Mouse (Mus musculus) liver, embryonic 11.5 days (tissue): ENCODE measurements around the gene Plekhj1. TPM values are rescaled to one million over a fixed set of nuclear protein-coding genes. Genes with fewer than 3 reads are reported as not detected.
A peak's percentile ranks its signal among the peaks of the same experiment; 100 is the strongest.

Experiments used
- ATAC-seq: fragments of 200-750 bp; cut with Nextera tagmentation; replicated peaks from 2 replicates; pipeline ENCODE4 v1.8.0; 2017; ENCODE audit warnings: moderate number of reproducible peaks, mild to moderate bottlenecking, moderate TSS enrichment, moderate library complexity; ENCODE audit not compliant: low FRiP score
- DNase-seq: peaks from one replicate; pipeline ENCODE4 v3.0.0-alpha.2; 2017; ENCODE audit warnings: low spot score
- H3K27ac ChIP-seq: fragments of 300-500 bp; sonication (generic); 2 replicates; pipeline ENCODE4 v1.5.1; 2014; ENCODE audit warnings: mild to moderate bottlenecking, low read depth, low read length, control low read depth
- H3K27me3 ChIP-seq: fragments of 300-500 bp; sonication (generic); replicated peaks from 2 replicates; pipeline ENCODE4 v1.6.1; 2014; ENCODE audit warnings: low read length, mixed read lengths; ENCODE audit not compliant: control insufficient read depth, insufficient read depth
- H3K36me3 ChIP-seq: fragments of 300-500 bp; sonication (generic); 2 replicates; pipeline ENCODE4 v1.6.1; 2014; ENCODE audit warnings: mild to moderate bottlenecking, low read length, moderate library complexity, mixed read lengths; ENCODE audit not compliant: control insufficient read depth, insufficient read depth
- H3K4me1 ChIP-seq: fragments of 300-500 bp; sonication (generic); replicated peaks from 2 replicates; pipeline ENCODE4 v1.6.1; 2014; ENCODE audit warnings: low read length, mixed read lengths; ENCODE audit not compliant: control insufficient read depth, insufficient read depth
- H3K4me2 ChIP-seq: fragments of 300-500 bp; sonication (generic); 2 replicates; pipeline ENCODE4 v1.6.1; 2014; ENCODE audit warnings: mild to moderate bottlenecking, control low read depth, moderate library complexity
- H3K4me3 ChIP-seq: fragments of 300-500 bp; sonication (generic); 2 replicates; pipeline ENCODE4 v1.5.1; 2014; ENCODE audit warnings: low read depth, low read length, control low read depth
- H3K9ac ChIP-seq: fragments of 300-500 bp; sonication (generic); 2 replicates; pipeline ENCODE4 v1.6.1; 2014; ENCODE audit warnings: low read depth, low read length, control low read depth
- H3K9me3 ChIP-seq: fragments of 300-500 bp; sonication (generic); 2 replicates; pipeline ENCODE4 v1.6.1; 2016; ENCODE audit warnings: low read length, inconsistent platforms, mixed read lengths; ENCODE audit not compliant: control insufficient read depth
- WGBS: fragments of 180-500 bp; shearing (Covaris S2); extraction: QIAGEN DNeasy Blood & Tissue Kit; methylation state at CpG from one replicate; pipeline ENCODE4 v1.1.7; 2014; 5-methylcytosine and 5-hydroxymethylcytosine counted together
- polyA plus RNA-seq: library from polyadenylated mRNA; unstranded; fragments of >200 nt; fragmentation: Nextera tagmentation; extraction: Ambion mirVana; gene quantifications from 2 replicates; pipeline ENCODE4 v1.2.1, GENCODE M21; 2014

Plekhj1 gene
- polyA plus RNA-seq, 1 experiment from 2014 or later, result 188 TPM

GRCm38 (mm10) chr10:80763502-80763901, 34.9 kb downstream of the Plekhj1 start:
- no peak overlapping the region for H3K4me2 ChIP-seq
- no peak overlapping the region for H3K4me3 ChIP-seq
- peaks cover 27% of the 10 kb centered on the region for H3K36me3 ChIP-seq
- no peaks in the 10 kb centered on the region for H3K9me3 ChIP-seq
- no peak overlapping the region for H3K27ac ChIP-seq
- H3K4me1 ChIP-seq, result peaks cover 27% of the 10 kb centered on the region
- DNase-seq (no peak), ATAC-seq (no peak)
- WGBS, result 66% methylated on average over 2 of the region's 2 CpGs
- no peaks in the 10 kb centered on the region for H3K27me3 ChIP-seq
- H3K9ac ChIP-seq, result no peak overlapping the region

DNA sequence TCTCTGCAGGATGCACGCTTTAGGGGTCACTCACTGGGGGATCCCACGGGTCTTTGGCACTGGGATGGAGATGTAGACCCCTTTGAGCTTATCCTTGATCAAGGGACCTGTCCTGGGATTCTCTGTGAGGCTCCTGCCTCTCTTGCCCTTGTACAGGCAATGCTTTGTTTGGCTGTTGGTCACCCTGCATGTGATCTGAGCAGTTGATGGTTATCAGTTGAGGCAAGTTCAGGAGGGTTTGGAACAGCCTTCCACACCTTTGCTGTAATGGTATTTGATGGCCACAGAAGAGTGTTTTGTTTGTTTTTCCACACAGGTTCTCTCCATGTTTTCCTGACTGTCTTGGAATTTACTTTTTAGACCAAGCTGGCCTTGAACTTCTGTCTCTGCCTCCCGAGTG, 36.6 kb downstream of the Plekhj1 start:
- WGBS, result 75% methylated on average over 3 of the region's 3 CpGs

DNA sequence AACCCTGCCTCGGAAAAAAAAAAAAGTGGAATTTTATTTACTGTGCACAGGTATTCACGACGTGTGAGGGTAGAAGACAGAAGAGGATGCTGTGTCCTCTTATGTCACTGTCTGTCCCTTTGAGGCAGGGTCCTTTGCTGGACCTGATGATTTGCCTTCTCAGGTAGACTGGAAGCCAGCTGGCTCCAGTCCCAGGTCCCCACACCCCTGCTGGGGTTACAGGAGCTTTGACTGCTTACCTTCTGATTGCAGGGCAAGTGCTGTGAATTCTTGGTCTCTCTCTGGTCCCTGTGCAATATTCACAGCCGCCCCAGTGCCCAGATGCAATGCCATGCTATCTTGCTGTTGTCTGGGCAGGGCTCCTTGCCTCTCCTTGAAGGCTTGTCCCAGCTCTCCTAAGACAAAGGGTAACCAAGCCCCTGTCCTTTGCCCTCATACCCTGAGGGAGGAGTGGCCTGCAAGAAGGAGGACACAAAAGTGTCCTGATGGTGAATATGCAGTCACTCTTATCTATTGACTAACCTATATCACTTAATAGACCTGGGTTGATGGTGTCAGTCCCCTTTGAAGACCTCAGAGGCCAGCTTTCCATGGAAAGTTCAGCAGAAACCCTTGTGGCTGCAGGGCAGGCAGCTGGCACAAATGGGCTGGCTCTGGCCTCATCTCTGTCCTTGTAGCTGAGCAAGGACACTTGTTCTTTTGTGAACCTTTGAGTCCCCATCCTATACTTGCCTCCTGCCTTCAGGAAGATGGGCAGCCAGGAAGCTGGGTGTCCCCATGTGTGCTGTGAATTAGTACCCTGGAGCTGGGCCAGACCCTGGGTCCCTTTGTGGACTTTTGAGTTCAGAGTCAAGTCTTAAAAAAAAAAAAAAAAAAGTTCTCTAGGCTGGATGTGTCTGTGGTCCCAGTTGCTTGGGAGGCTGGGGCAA, 37.6 kb downstream of the Plekhj1 start:
- no peak overlapping the region for H3K27ac ChIP-seq
- no peaks in the 10 kb centered on the region for H3K9me3 ChIP-seq
- no peak for ATAC-seq
- no peak overlapping the region for H3K9ac ChIP-seq
- peaks cover 52% of the 10 kb centered on the region for H3K4me1 ChIP-seq
- WGBS, result 80% methylated on average over 4 of the region's 4 CpGs
- no peaks in the 10 kb centered on the region for H3K27me3 ChIP-seq
- H3K36me3 ChIP-seq, result peaks cover 6% of the 10 kb centered on the region; the same call in 1 of the 2 replicates
- no peak overlapping the region for H3K4me2 ChIP-seq
- DNase-seq, result no peak
- H3K4me3 ChIP-seq, result no peak overlapping the region

More for the DNA sequence above, 36.6 kb downstream of the Plekhj1 start:
- ATAC-seq (no peak), DNase-seq (no peak)
- Histone ChIP-seq H3K36me3 (peaks cover 15% of the 10 kb centered on the region), H3K27ac (no peak overlapping the region), H3K9ac (no peak overlapping the region), H3K27me3 (no peaks in the 10 kb centered on the region), H3K4me1 (peaks cover 43% of the 10 kb centered on the region), H3K4me3 (no peak overlapping the region), H3K9me3 (no peaks in the 10 kb centered on the region), H3K4me2 (no peak overlapping the region)

DNA sequence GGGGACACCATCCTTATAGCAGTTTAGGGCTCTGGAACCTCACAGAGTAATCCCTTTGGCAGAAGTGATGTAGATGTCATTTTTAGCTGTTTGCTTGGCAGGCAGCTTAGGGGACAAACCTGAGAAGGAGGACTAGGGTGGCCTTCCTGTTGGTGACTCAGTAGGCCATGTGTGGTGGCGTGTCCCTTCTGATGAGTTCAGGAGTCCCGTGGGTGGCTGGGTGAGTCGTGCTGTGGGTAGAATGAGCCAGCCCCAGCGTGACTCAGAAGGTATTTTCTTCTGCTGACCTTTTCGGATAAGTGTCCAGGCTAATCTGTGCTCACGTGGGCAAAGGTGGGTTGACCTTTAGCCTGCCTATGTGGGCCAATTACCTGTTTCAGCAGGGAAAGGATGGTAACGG, 39.8 kb downstream of the Plekhj1 start:
- DNase-seq (no peak), ATAC-seq (no peak)
- Histone ChIP-seq H3K36me3 (peaks cover 3% of the 10 kb centered on the region; the same call in 1 of the 2 replicates), H3K9me3 (no peaks in the 10 kb centered on the region), H3K4me2 (no peak overlapping the region; the same call in 1 of the 2 replicates), H3K4me1 (peaks cover 57% of the 10 kb centered on the region), H3K27me3 (no peaks in the 10 kb centered on the region), H3K27ac (no peak overlapping the region), H3K9ac (peak overlapping the region; percentile 35; the same call in 1 of the 2 replicates), H3K4me3 (no peak overlapping the region)
- 70% methylated on average over 7 of the region's 7 CpGs for WGBS

GRCm38 (mm10) chr10:80757717-80758116, 40.7 kb downstream of the Plekhj1 start:
- H3K4me1 ChIP-seq, result peaks cover 58% of the 10 kb centered on the region
- 39% methylated on average over 5 of the region's 5 CpGs for WGBS
- H3K9ac ChIP-seq, result no peak overlapping the region

DNA sequence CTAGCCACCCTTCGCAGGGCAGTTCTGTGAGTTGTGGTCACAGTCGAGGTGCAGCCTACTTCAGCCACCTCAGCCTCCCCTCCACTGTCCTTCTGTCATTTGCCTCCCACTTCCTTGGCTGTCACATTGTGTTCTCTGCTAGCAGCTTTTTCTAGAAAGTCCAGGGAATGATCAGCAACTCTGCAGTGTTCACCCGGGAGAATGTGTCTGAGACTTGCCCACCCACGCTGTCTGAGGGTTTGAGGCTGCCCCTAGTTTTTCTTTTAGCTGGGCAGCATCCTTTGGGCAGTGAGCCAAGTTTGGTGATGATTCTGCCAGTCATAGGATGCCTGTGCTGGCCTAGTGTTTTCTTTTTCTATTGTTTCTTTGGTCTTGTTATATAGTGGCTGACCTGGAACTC, 41.5 kb downstream of the Plekhj1 start:
- Histone ChIP-seq H3K27me3 (no peaks in the 10 kb centered on the region), H3K9ac (peak overlapping the region; percentile 1), H3K36me3 (no peaks in the 10 kb centered on the region), H3K27ac (no peak overlapping the region), H3K4me1 (peaks cover 65% of the 10 kb centered on the region), H3K4me2 (peak overlapping the region; percentile 83), H3K9me3 (no peaks in the 10 kb centered on the region), H3K4me3 (peak overlapping the region; percentile 95; the same call in 1 of the 2 replicates)
- no peak for ATAC-seq
- no peak for DNase-seq
- WGBS, result 64% methylated on average over 4 of the region's 4 CpGs

More at GRCm38 (mm10) chr10:80757717-80758116, 40.7 kb downstream of the Plekhj1 start:
- Histone ChIP-seq H3K27ac (no peak overlapping the region), H3K4me3 (no peak overlapping the region; the same call in 1 of the 2 replicates), H3K4me2 (peak overlapping the region; percentile 83; the same call in 1 of the 2 replicates), H3K9me3 (no peaks in the 10 kb centered on the region), H3K36me3 (no peaks in the 10 kb centered on the region), H3K27me3 (no peaks in the 10 kb centered on the region)
- DNase-seq, result peak; percentile 52
- ATAC-seq, result peak; percentile 65

DNA sequence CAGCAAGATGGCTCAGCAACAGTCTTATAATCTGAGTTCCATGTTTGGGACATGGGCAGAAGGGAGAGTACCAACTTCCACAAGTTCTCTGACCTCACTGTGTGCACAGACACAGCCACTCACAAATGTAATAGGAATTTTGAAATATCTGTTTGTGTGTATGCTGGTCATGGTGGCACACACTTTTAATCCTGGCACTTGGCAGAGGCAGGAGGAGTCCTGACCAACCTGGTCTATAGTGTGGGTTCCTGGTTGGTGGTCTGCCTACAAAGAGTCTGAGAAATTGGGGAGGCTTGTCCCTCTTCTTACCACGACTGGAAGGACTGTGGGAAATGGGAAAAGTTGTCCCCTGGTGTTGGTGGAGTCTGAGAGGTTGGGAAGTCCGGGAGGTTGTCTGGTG, 41.9 kb downstream of the Plekhj1 start:
- peaks cover 64% of the 10 kb centered on the region for H3K4me1 ChIP-seq
- H3K4me2 ChIP-seq, result peak overlapping the region; percentile 83
- H3K4me3 ChIP-seq, result peak overlapping the region; percentile 95
- no peaks in the 10 kb centered on the region for H3K9me3 ChIP-seq
- 68% methylated on average over 2 of the region's 2 CpGs for WGBS
- peak overlapping the region; percentile 94 for H3K9ac ChIP-seq
- no peak overlapping the region for H3K27ac ChIP-seq
- DNase-seq (no peak), ATAC-seq (no peak)
- no peaks in the 10 kb centered on the region for H3K36me3 ChIP-seq
- H3K27me3 ChIP-seq, result no peaks in the 10 kb centered on the region

GRCm38 (mm10) chr10:80756099-80756498, 42.3 kb downstream of the Plekhj1 start:
- DNase-seq (no peak), ATAC-seq (no peak)
- Histone ChIP-seq H3K4me3 (peak overlapping the region; percentile 95), H3K27me3 (no peaks in the 10 kb centered on the region), H3K9me3 (no peaks in the 10 kb centered on the region), H3K4me2 (peak overlapping the region; percentile 83), H3K27ac (no peak overlapping the region), H3K4me1 (peaks cover 60% of the 10 kb centered on the region), H3K9ac (peak overlapping the region; percentile 94), H3K36me3 (no peaks in the 10 kb centered on the region)
- 18% methylated on average over 3 of the region's 3 CpGs for WGBS
